ENCODE assay signal across 8 mouse cellular contexts in the genomic region with DNA sequence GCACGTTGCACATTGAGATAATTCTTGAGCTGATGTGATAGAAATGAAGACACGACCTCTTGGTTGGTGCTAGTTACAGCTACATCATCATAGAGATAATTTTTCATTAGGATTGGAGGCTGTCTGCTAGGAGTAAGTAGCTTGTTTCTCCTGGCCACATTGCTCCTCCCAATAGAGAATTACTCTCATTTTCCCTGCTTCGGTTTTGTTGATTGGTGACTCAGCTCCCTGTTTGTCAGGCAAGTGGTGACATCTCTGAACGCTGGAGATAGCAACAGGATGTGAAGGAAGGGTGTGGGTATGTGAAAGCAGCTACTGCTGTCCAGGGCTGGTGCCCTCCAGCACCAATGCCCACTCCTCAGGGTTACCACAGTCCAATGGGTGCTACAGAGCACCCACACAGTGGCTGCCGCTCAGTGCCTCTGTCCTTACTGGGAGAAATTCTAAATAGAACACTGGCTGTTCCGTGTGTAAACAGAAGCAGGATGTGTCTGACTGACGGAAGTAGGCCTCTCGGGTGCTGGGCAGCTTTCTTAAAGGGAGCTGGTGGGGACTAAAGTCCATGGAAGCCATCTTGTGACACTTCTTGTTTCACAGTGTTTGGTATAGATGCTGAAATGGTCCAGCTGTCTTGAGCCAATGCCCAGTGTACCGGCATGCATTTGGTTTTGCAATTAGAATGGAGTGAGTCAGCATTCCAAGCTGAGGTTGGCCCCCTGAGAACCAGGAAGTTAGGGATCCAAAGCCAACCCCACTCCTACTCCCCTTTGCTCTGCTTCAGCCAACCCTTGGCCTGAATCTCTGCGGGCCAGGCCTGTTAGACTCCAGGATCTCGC. TPM values are rescaled to one million over a fixed set of nuclear protein-coding genes. Genes with fewer than 3 reads are reported as not detected.
DNase-seq lines count a peak whose midpoint lies in the region; ATAC-seq and TF ChIP-seq lines count a peak whose summit lies in the region.

No protein-coding gene starts in this region.

- peak overlapping the region; percentile 93 for H3K27ac ChIP-seq in CH12.LX (ENCODE audit: insufficient read depth, low read depth)
- peak overlapping the region; percentile 25 for H3K27ac ChIP-seq in forebrain, embryonic 13.5 days
- H3K27ac ChIP-seq in lung, postnatal 0 days (ENCODE audit: low read length) = peak overlapping the region; percentile 98

- peak overlapping the region; percentile 69; the same call in 1 of the 2 replicates for H3K4me2 ChIP-seq in CH12.LX (ENCODE audit: insufficient read depth, low read depth, poor library complexity, severe bottlenecking)
- H3K4me2 ChIP-seq in forebrain, embryonic 13.5 days = peak overlapping the region; percentile 38
- H3K4me2 ChIP-seq in lung, postnatal 0 days (replicated peaks; ENCODE audit: low read depth, low read length) = peak overlapping the region; percentile 35

- H3K9me3 ChIP-seq in CH12.LX (replicated peaks; ENCODE audit: low read length) = no peaks in the 10 kb centered on the region
- no peaks in the 10 kb centered on the region for H3K9me3 ChIP-seq in forebrain, embryonic 13.5 days (replicated peaks)
- H3K9me3 ChIP-seq in lung, postnatal 0 days (ENCODE audit: low read length) = no peaks in the 10 kb centered on the region

- peaks cover 11 to 52% of the 10 kb centered on the region in 2 experiments for H3K4me1 ChIP-seq in CH12.LX (ENCODE audit: control insufficient read depth in 1 of 2, insufficient read depth in 2 of 2)
- H3K4me1 ChIP-seq in forebrain, embryonic 13.5 days = peaks cover 32% of the 10 kb centered on the region
- peaks cover 25% of the 10 kb centered on the region for H3K4me1 ChIP-seq in lung, postnatal 0 days (ENCODE audit: insufficient read depth, low read depth, low read length)

- TF ChIP-seq RAD21 in CH12.LX (IDR thresholded peaks at IDR 0.05; ENCODE audit: low read depth, low read length) = no peak

- peak overlapping the region; percentile 61 for H3K9ac ChIP-seq in CH12.LX (ENCODE audit: insufficient read depth, low read depth)
- peak overlapping the region; percentile 58 for H3K9ac ChIP-seq in forebrain, embryonic 13.5 days
- peak overlapping the region; percentile 24; the same call in 1 of the 2 replicates for H3K9ac ChIP-seq in lung, postnatal 0 days (replicated peaks; ENCODE audit: low read depth)

- ATAC-seq in forebrain, embryonic 13.5 days = no peak
- ATAC-seq in lung, postnatal 0 days = peak; percentile 84

- peak; percentile 50 for DNase-seq in CH12.LX (ENCODE audit: extremely low read depth)
- peak; percentile 81 for DNase-seq in adrenal gland, adult 2 months
- peak; percentile 75 for DNase-seq in heart, postnatal 25 days (ENCODE audit: low spot score)
- peak; percentile 71 to 80 for DNase-seq in kidney, postnatal 4 days
- peak; percentile 98 for DNase-seq in lung, postnatal 0 days (ENCODE audit: low spot score)
- peak; percentile 48 for DNase-seq in ovary, postnatal 36 days (ENCODE audit: low spot score)
- DNase-seq in yolk sac, embryonic 10.5 days (ENCODE audit: low spot score) = peak; percentile 68

- dilution Hi-C loops in CH12.LX (cut with MboI; ENCODE audit: extremely low pct_ligation_motif_present, extremely low pct_unique_long_range_greater_than_20kb, low sequenced_read_pairs) = no loop called here

- H3K4me3 ChIP-seq in CH12.LX (replicated peaks in 1 of 3; ENCODE audit: low read depth in 2 of 3, low read length in 2 of 3, poor library complexity in 1 of 3) = peak overlapping the region; percentile 21 to 44 (median 38)
- 0 out of 2 replicates have a peak overlapping the region, but pooled peaks have one; percentile 7 for H3K4me3 ChIP-seq in forebrain, embryonic 13.5 days
- H3K4me3 ChIP-seq in lung, postnatal 0 days (ENCODE audit: low read depth, low read length) = no peak overlapping the region

- peaks cover 51% of the 10 kb centered on the region for H3K79me2 ChIP-seq in CH12.LX (replicated peaks; ENCODE audit: control insufficient read depth, extremely low read depth, insufficient read depth, poor library complexity, severe bottlenecking)

- no peaks in the 10 kb centered on the region for H3K27me3 ChIP-seq in CH12.LX (replicated peaks)
- H3K27me3 ChIP-seq in forebrain, embryonic 13.5 days = no peaks in the 10 kb centered on the region
- no peaks in the 10 kb centered on the region for H3K27me3 ChIP-seq in lung, postnatal 0 days (replicated peaks; ENCODE audit: insufficient read depth, low read length)

- intact Hi-C loops in heart, postnatal 25 days (cut with DNase I) = no loop called here

- peak; percentile 20; the same call in 1 of the 2 replicates for TF ChIP-seq POLR2A in CH12.LX (IDR thresholded peaks at IDR 0.05; ENCODE audit: low read depth, low read length)

- no peak for TF ChIP-seq CTCF in CH12.LX (conservative IDR thresholded peaks at IDR 0.05 in 1 of 2, IDR thresholded peaks at IDR 0.05 in 1 of 2; ENCODE audit: low read depth in 2 of 2, low read length in 2 of 2)
- TF ChIP-seq CTCF in lung, postnatal 0 days (IDR thresholded peaks at IDR 0.05) = no peak

- peaks cover 4 to 33% of the 10 kb centered on the region in 2 experiments for H3K36me3 ChIP-seq in CH12.LX (replicated peaks in 1 of 2; ENCODE audit: control insufficient read depth in 1 of 2, insufficient read depth in 1 of 2, low read length in 1 of 2)
- peaks cover 10% of the 10 kb centered on the region for H3K36me3 ChIP-seq in forebrain, embryonic 13.5 days (ENCODE audit: poor library complexity, severe bottlenecking)
- H3K36me3 ChIP-seq in lung, postnatal 0 days (ENCODE audit: insufficient read depth, low read length) = no peaks in the 10 kb centered on the region

- 78% methylated on average over 11 of the region's 11 CpGs for WGBS in forebrain, embryonic 13.5 days
- WGBS in lung, postnatal 0 days = 13% methylated on average over 11 of the region's 11 CpGs

- in situ Hi-C loops in CH12.LX (cut with MboI; ENCODE audit: low pct_ligation_motif_present, low pct_unique_long_range_greater_than_20kb, low sequenced_read_pairs) = no loop called here

- no peak for TF ChIP-seq EP300 in CH12.LX (IDR thresholded peaks at IDR 0.05; ENCODE audit: low read length)
- peak; percentile 76; the same call in 1 of the 2 replicates for TF ChIP-seq EP300 in lung, postnatal 0 days (IDR thresholded peaks at IDR 0.05)

TF ChIP-seq in CH12.LX, 34 proteins besides CTCF, POLR2A, EP300 and RAD21 (continues in another document):
- TF ChIP-seq MAFK (IDR thresholded peaks at IDR 0.05; ENCODE audit: insufficient replicate concordance, low read length) = 0 out of 2 replicates have a peak, but pooled peaks have one; percentile 5
- TF ChIP-seq E2F4 (IDR thresholded peaks at IDR 0.05; ENCODE audit: insufficient replicate concordance, low read depth, low read length) = no peak
- no peak for TF ChIP-seq UBTF (IDR thresholded peaks at IDR 0.05; ENCODE audit: low read depth, low read length)
- no peak for TF ChIP-seq MXI1 (IDR thresholded peaks at IDR 0.05; ENCODE audit: low read depth, low read length)
- TF ChIP-seq ZMIZ1 (IDR thresholded peaks at IDR 0.05; ENCODE audit: low read depth, low read length) = peak; percentile 41; the same call in 1 of the 2 replicates
- TF ChIP-seq MYC (IDR thresholded peaks at IDR 0.05; ENCODE audit: low read depth, low read length) = 0 out of 2 replicates have a peak, but pooled peaks have one; percentile 40
- no peak for TF ChIP-seq MAX (IDR thresholded peaks at IDR 0.05; ENCODE audit: low read length)
- TF ChIP-seq HCFC1 (IDR thresholded peaks at IDR 0.05; ENCODE audit: low read depth, low read length) = no peak
- 0 out of 2 replicates have a peak, but pooled peaks have one; percentile 6 for TF ChIP-seq BHLHE40 (IDR thresholded peaks at IDR 0.05; ENCODE audit: low read depth, low read length)
- TF ChIP-seq ZC3H11A (IDR thresholded peaks at IDR 0.05; ENCODE audit: low read depth, low read length) = no peak
- TF ChIP-seq NRF1 (IDR thresholded peaks at IDR 0.05; ENCODE audit: low read depth, low read length) = no peak
- TF ChIP-seq MAZ (IDR thresholded peaks at IDR 0.05; ENCODE audit: low read depth, low read length) = no peak
- TF ChIP-seq CHD1 (IDR thresholded peaks at IDR 0.05; ENCODE audit: low read depth, low read length) = peak; percentile 53; the same call in 1 of the 2 replicates
- no peak for TF ChIP-seq USF1 (IDR thresholded peaks at IDR 0.05; ENCODE audit: low read depth, low read length)
- no peak for TF ChIP-seq ZNF384 (IDR thresholded peaks at IDR 0.05; ENCODE audit: low read depth, low read length)
- no peak for TF ChIP-seq ZKSCAN1 (IDR thresholded peaks at IDR 0.05; ENCODE audit: borderline replicate concordance, low read depth, low read length)
- no peak for TF ChIP-seq TBP (conservative IDR thresholded peaks at IDR 0.05; ENCODE audit: low read depth, low read length)
- no peak for TF ChIP-seq NELFE (IDR thresholded peaks at IDR 0.05; ENCODE audit: low read depth, low read length)

RNA-seq across cellular contexts. Expression of a gene that starts 5.0 kb away (rescaled TPM):
- total RNA-seq in CH12.LX (2012; rRNA removed) = 26.8 and 30.4 TPM in 2 replicates
- total RNA-seq in CH12.LX (2014; rRNA removed) = 9.0 and 10.0 TPM in 2 replicates
- polyA plus RNA-seq in CH12.LX (2012; ENCODE audit: insufficient read length, low read depth) = 34.0 and 44.2 TPM in 2 replicates
- total RNA-seq in adrenal gland, adult 2 months (2021) = 10 to 100 TPM; 33.0 to 47.7 TPM
- polyA plus RNA-seq in adrenal gland, adult 2 months (2012; rRNA removed) = 40.7 and 48.8 TPM in 2 replicates
- 19.5 and 20.5 TPM in 2 replicates for polyA plus RNA-seq in forebrain, embryonic 13.5 days (2015; fragmentation: Nextera tagmentation; extraction: Ambion mirVana)
- 10 to 100 TPM; 29.0 to 29.9 TPM for total RNA-seq in heart, postnatal 25 days (2021)
- 7.9 and 8.2 TPM in 2 replicates for polyA plus RNA-seq in lung, postnatal 0 days (2015; fragmentation: Nextera tagmentation; extraction: Ambion mirVana)

RNA-seq across cellular contexts. Expression of a gene that starts 18.1 kb away (rescaled TPM):
- total RNA-seq in CH12.LX (2012; rRNA removed) (146 and 181 TPM in 2 replicates), CH12.LX (2014; rRNA removed) (160 and 170 TPM in 2 replicates)
- 271 and 298 TPM in 2 replicates for polyA plus RNA-seq in CH12.LX (2012; ENCODE audit: insufficient read length, low read depth)
- total RNA-seq in adrenal gland, adult 2 months (2021) = 10 to 100 TPM; 61.0 to 72.0 TPM
- 7.9 and 8.9 TPM in 2 replicates for polyA plus RNA-seq in adrenal gland, adult 2 months (2012; rRNA removed)
- 355 and 370 TPM in 2 replicates for polyA plus RNA-seq in forebrain, embryonic 13.5 days (2015; fragmentation: Nextera tagmentation; extraction: Ambion mirVana)
- total RNA-seq in heart, postnatal 25 days (2021) = 10 to 100 TPM; 35.2 to 37.2 TPM
- 84.8 and 92.3 TPM in 2 replicates for polyA plus RNA-seq in lung, postnatal 0 days (2015; fragmentation: Nextera tagmentation; extraction: Ambion mirVana)

RNA-seq across cellular contexts. Expression of a gene that starts 46.8 kb away (rescaled TPM):
- 89.1 and 97.8 TPM in 2 replicates for total RNA-seq in CH12.LX (2012; rRNA removed)
- total RNA-seq in CH12.LX (2014; rRNA removed) = 28.8 and 30.9 TPM in 2 replicates
- 48.9 and 54.4 TPM in 2 replicates for polyA plus RNA-seq in CH12.LX (2012; ENCODE audit: insufficient read length, low read depth)
- total RNA-seq in adrenal gland, adult 2 months (2021) = 10 to 100 TPM; 31.1 to 76.6 TPM
- polyA plus RNA-seq in adrenal gland, adult 2 months (2012; rRNA removed) = 409 and 528 TPM in 2 replicates
- polyA plus RNA-seq in forebrain, embryonic 13.5 days (2015; fragmentation: Nextera tagmentation; extraction: Ambion mirVana) = 55.7 and 56.4 TPM in 2 replicates
- total RNA-seq in heart, postnatal 25 days (2021) = 10 to 100 TPM; 82.2 to 88.1 TPM
- polyA plus RNA-seq in lung, postnatal 0 days (2015; fragmentation: Nextera tagmentation; extraction: Ambion mirVana) = 81.0 and 87.9 TPM in 2 replicates

Comparison
In these comparisons a context has a peak if more than half of its experiments do, and no peak if none do; other contexts are left out.
1. DNase-seq: peak in every context shown above with its lines; median percentile 98 in lung, postnatal 0 days; 81 in adrenal gland, adult 2 months; 76 in kidney, postnatal 4 days; 75 in heart, postnatal 25 days; 68 in yolk sac, embryonic 10.5 days; 50 in CH12.LX; 48 in ovary, postnatal 36 days.
2. H3K27ac ChIP-seq: peak in every context shown above with its lines; median percentile 98 in lung, postnatal 0 days; 93 in CH12.LX; 25 in forebrain, embryonic 13.5 days.